Mouse (Mus musculus) spleen, postnatal 14 days (tissue): Measurements from ENCODE around the gene Olfr1377.
A peak's percentile ranks its signal among the peaks of the same experiment; 100 is the strongest.
"Not testable (repeated sequence)": the region's sequence is repeated elsewhere in the genome, so short reads cannot be mapped to it uniquely, and the experiment has no call there.

ENCODE experiments used
- DNase-seq, 2 experiments: peaks; one replicate each; pipeline ENCODE4 v3.0.0; 2021 to 2022; ENCODE audit warnings: low spot score in 2 of 2

Olfr1377 gene

DNA sequence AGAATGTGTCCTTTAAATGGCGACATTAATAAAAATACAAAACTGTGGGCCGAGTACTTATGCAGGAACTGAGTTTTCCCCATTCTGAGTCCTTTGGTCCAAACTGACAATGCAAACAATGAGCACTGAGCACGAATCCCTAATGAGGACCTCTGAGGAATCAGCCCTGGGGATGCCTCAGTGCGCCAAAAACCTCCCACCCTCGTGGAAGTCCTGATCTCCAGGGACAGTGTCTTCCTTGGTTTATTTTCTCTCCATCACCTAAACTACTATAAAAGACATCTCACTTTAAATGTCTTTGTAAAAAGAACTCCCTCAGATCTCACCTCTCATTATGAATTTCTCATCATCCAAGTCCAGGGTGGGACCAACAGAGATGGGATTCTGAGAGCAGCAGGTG is at the start of gene Olfr1377:
Gene Olfr1377 (plus strand): TSS at position 301 of the 400 bp plus-strand sequence.
- DNase-seq, result no peak

- no peak for DNase-seq
Measured at GRCm38 (mm10) chr11:50932040-50932439, 49.7 kb upstream of the Olfr1377 start.

GRCm38 (mm10) chr11:50938435-50938834 is 43.3 kb upstream of the Olfr1377 start:
- no peak for DNase-seq

GRCm38 (mm10) chr11:50939621-50940366 is 42.0 kb upstream of the Olfr1377 start:
- no peak for DNase-seq

DNA sequence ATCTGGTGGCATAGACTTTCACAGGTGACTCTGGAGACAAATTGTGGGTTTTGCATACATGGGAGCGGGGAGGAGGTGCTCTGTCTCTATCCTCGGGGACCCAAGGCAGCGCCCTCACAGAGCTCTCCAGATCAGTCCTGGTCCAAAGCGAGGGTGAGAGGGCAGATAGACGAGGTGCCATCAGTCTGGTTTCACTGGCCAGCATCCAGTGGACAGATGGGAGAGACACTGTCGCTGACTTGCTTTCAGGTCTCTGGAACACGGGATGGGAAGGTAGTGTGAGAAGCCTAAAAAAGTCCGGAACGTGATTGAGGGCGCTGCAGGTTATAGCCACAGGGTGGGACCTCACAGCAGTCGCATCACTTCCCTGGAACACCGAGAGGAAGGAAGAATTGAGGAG is 39.4 kb upstream of the Olfr1377 start:
- no peak for DNase-seq

DNA sequence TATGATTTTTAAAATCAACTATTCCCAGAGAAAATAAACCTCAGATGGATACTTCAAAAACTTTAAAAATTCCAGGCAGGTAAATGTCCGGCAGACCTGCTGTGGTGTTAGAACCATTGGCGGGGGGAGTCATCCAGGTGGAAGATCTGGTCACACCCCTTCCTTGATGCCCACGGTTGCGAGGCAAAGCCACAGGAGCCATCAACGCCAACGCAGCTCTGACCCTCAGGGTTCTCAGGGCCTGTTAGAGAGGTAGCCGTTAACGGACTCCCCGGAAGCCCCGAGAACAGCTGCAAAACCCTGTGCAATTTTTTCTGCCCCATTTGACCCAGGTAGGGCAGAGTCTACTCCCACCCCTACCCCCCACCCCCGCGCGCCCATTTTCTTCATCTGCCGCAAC is 38.3 kb upstream of the Olfr1377 start, which contains the start of gene 4933414I15Rik:
Gene 4933414I15Rik (minus strand): TSS at position 260 of the 400 bp plus-strand sequence.
- DNase-seq, result no peak

DNA sequence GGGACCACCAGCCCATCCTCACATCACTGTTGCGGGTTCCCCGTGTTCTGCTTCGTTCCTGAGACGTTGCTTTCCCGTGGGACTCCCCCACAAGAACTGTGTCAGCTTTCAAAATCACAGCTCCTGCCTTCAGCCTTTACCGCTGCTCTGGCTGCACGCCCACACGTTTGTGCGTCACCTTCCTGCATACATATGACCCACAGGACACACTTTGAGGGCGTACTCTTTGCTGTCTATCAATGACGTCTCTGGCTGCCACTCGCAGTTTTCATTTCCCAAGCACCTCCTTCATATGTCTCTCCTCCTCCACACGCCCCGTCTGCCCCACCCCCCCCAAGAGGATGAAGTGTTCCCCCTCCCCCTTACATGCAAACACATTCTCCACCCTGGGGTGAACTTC is 29.5 kb upstream of the Olfr1377 start:
- DNase-seq, result no peak

- no peak for DNase-seq
Measured at GRCm38 (mm10) chr11:50953665-50954064, 28.1 kb upstream of the Olfr1377 start, which contains the start of gene Prop1. Gene Prop1, minus strand, starts transcription at chr11:50953765.

GRCm38 (mm10) chr11:50964886-50965285 is 16.9 kb upstream of the Olfr1377 start:
- no peak for DNase-seq

GRCm38 (mm10) chr11:50966230-50966629 is 15.5 kb upstream of the Olfr1377 start, which contains the start of gene Olfr1378:
Gene Olfr1378, plus strand, starts transcription at chr11:50966530.
- no peak for DNase-seq

GRCm38 (mm10) chr11:50977216-50977615 is 4.6 kb upstream of the Olfr1377 start:
- DNase-seq, result no peak

DNA sequence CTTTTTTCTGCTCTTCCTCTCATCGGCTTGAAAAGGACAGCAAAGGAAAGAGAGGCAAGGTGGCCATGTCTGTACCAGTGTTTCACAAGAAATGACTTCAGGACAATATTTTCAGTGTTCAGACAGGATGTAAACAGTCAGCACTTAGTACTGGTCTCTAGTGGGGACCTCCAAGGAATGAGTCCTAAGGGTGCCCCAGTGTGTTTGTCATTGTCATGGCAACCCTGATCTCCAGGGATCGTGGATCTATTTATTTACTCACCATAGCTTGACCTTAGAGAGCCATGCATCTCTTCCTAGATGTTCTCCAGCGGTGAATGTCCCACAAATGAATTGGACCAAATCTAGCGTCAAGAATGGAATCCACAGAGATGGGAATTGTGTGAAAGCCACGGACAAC is 21.5 kb downstream of the Olfr1377 start, which contains the start of gene Olfr51:
Gene Olfr51 (plus strand): TSS at position 301 of the 400 bp plus-strand sequence.
- DNase-seq, result no peak

- DNase-seq, result no peak
Measured at GRCm38 (mm10) chr11:51011821-51012220, 30.1 kb downstream of the Olfr1377 start.

GRCm38 (mm10) chr11:51013936-51014335 is 32.2 kb downstream of the Olfr1377 start, which contains the start of gene Olfr54:
Gene Olfr54, plus strand, starts transcription at chr11:51014236.
- no peak for DNase-seq

DNA sequence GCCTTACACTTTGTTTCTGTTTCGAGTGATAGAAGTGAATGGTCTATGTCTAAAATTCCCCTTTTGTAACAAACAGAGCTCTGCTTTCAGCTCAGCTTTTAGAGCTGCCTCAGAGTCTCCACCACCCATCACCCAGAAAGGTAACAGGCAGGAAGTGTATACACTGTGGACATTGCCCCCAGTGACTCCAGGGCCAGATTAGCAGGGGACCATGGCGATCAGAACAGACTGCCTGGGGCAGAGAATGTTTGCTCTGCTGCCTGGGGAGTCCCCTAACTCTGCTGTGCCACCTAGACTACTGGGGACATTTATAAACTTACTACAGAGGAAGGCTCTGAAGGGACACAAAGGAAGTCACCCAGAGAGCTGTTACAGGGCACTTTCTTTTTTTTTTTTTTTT is 34.6 kb downstream of the Olfr1377 start:
- no peak for DNase-seq

- DNase-seq, result not testable (repeated sequence)
Measured at GRCm38 (mm10) chr11:51026811-51027210, 45.0 kb downstream of the Olfr1377 start.

GRCm38 (mm10) chr11:51029381-51029780 is 47.6 kb downstream of the Olfr1377 start:
- not testable (repeated sequence) for DNase-seq

DNA sequence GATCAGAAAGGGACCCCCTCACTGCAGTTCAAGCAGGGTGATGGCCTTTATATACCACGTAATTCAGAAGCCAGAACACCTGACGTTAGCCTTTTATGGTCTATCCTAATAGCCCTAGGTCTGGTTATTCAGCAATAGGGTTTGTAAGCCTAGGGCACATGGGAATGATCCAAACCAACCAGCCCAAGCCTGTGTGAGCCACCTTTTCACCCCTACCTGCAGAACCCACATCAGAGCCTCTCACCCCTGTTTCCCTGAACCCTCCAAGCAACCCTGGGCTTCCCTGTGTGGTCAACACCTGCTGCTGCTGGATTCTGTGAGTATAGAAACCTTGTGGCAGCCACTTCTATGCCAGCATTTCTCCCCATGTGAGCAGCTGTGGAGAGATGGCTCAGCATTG is 48.5 kb downstream of the Olfr1377 start:
- DNase-seq, result no peak

- peak in 1 of 2 experiments; percentile 3 for DNase-seq
Measured at GRCm38 (mm10) chr11:51032851-51033250, 51.1 kb downstream of the Olfr1377 start.

DNA sequence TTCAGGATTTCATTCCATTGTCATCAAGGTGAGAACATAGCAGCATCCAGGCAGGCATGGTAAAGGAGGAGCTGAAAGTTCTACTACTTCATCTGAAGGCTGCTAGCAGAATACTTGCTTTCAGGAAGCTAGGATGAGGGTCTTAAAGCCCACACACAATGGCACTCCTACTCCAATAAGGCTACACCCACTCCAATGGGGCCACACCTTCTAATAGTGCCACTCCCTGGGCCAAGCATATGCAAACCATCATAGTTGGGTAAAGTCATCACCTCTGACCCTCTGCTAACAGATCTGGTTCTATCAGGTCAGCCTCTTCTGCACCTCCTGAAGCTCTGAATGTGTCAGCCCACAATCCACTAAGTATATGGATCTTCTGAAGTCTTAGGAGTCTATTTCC is 52.4 kb downstream of the Olfr1377 start:
- not testable (repeated sequence) for DNase-seq

- no peak for DNase-seq
Measured at GRCm38 (mm10) chr11:51035951-51036350, 54.2 kb downstream of the Olfr1377 start.
